Mouse (Mus musculus): ENCODE measurements around the gene Cdon. TPM values are rescaled to one million over a fixed set of nuclear protein-coding genes. Genes with fewer than 3 reads are reported as not detected.
A peak's percentile ranks its signal among the peaks of the same experiment; 100 is the strongest.

Gene Cdon
- polyA plus RNA-seq, 1 experiment from 2014 or later = 17.2 TPM

- ATAC-seq (replicated peaks; ENCODE audit: low FRiP score) = no peak
- Histone ChIP-seq H3K9ac (ENCODE audit: low read length) (no peak overlapping the region), H3K27ac (ENCODE audit: low read depth, low read length) (peak overlapping the region; percentile 76)
Measured at GRCm38 (mm10) chr9:35403490-35403889, 17.4 kb upstream of the Cdon start.

DNA sequence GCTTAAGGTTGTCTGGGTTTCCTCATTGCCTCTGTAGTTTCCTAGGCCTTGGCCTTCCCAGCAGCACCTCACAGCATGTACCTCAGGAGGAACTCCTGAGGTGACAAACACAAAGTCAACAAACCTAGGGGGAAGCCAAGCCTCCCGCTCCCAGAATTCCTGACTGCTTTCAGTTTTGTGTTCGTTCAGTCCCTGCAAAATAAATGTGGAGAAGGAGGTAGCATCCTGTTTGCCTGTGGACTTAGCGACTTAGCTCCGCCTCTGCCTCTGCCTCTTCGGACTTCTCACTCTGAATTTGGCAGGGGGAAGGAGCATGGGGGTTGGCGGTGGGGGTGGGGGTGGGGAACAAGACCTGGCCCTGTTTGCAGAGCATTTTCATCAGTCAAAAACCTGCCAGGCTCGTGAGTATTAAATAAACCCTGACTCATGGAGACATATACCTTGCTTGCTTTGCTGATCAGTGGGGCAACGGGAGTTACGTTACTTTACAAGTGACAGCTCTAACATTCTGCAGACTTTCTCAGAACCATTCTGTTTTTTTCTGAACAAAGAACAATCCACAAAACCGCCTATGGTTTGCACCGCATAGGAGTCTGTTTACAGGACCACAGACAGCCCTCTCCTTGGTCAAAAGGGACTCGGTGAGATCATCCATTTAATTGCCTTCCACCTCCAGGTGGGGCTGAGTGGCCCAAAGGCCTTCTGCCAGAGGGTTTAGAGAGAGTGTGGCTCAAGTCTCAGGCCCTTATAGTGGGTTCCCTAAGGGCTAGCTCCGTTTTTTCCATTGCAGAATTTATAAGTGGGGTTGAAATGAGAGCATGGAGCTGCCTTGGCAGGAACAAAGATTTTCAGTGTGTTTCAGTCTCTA is 15.7 kb upstream of the Cdon start:
- H3K4me1 ChIP-seq (replicated peaks; ENCODE audit: control insufficient read depth, insufficient read depth, low read length) = peaks cover 45% of the 10 kb centered on the region
- H3K27ac ChIP-seq (ENCODE audit: low read depth, low read length) = peak overlapping the region; percentile 20
- no peaks in the 10 kb centered on the region for H3K9me3 ChIP-seq (ENCODE audit: control insufficient read depth, low read length)
- WGBS = 20% methylated on average over 13 of the region's 13 CpGs
- H3K36me3 ChIP-seq (ENCODE audit: control insufficient read depth, insufficient read depth, low read length) = no peaks in the 10 kb centered on the region
- H3K4me3 ChIP-seq (ENCODE audit: low read depth, low read length) = no peak overlapping the region
- H3K27me3 ChIP-seq (ENCODE audit: control insufficient read depth, insufficient read depth, low read length) = no peaks in the 10 kb centered on the region
- ATAC-seq (replicated peaks; ENCODE audit: low FRiP score) (no peak), DNase-seq (ENCODE audit: low spot score) (no peak)
- peak overlapping the region; percentile 24; the same call in 1 of the 2 replicates for H3K9ac ChIP-seq (ENCODE audit: low read length)
- H3K4me2 ChIP-seq (ENCODE audit: low read depth, low read length, severe bottlenecking) = no peak overlapping the region

More at GRCm38 (mm10) chr9:35403490-35403889, 17.4 kb upstream of the Cdon start:
- no peak overlapping the region for H3K4me3 ChIP-seq (ENCODE audit: low read depth, low read length)
- H3K27me3 ChIP-seq (ENCODE audit: control insufficient read depth, insufficient read depth, low read length) = no peaks in the 10 kb centered on the region
- no peaks in the 10 kb centered on the region for H3K9me3 ChIP-seq (ENCODE audit: control insufficient read depth, low read length)
- peaks cover 46% of the 10 kb centered on the region for H3K4me1 ChIP-seq (replicated peaks; ENCODE audit: control insufficient read depth, insufficient read depth, low read length)
- WGBS = 58% methylated on average over 4 of the region's 4 CpGs
- DNase-seq (ENCODE audit: low spot score) = no peak
- H3K36me3 ChIP-seq (ENCODE audit: control insufficient read depth, insufficient read depth, low read length) = no peaks in the 10 kb centered on the region
- H3K4me2 ChIP-seq (ENCODE audit: low read depth, low read length, severe bottlenecking) = no peak overlapping the region

DNA sequence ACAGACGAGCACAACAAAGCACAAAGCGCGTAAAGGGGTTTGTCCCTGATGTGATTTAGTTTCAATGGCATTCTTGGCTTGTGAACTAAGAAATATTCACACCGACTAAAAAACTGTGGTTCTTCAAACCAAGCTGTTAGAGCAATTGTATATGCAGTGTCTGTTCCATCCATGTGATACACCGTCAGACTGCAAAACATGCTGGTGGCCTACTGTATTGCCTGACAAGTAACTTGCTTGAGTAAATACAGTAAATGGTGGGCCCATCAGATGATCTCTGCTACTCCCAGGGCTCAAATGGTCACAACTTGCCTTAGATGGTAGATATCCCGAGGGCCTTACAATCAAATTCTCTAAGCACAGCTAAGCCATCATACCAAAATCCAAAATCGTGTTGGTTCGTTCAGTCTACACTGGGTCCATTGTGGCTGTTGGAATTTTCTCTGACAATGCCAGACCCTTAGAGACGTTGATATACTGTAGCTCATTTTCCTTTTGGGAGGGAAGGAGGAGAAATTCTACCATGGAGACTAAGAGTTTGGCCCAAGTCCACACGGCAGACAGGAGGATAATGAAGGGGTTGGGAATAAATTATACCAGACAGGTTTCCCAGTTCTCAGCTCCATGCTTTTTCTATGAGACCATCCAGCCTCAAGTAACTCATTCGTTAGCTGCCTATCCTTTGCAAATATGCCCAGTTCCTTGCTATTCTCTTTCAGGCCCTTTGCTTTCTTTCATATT is 9.5 kb upstream of the Cdon start:
- H3K27ac ChIP-seq (ENCODE audit: low read depth, low read length) = no peak overlapping the region
- H3K4me3 ChIP-seq (ENCODE audit: low read depth, low read length) = no peak overlapping the region
- no peak overlapping the region for H3K9ac ChIP-seq (ENCODE audit: low read length)
- ATAC-seq (replicated peaks; ENCODE audit: low FRiP score) (peak; percentile 33; the same call in 1 of the 2 replicates), DNase-seq (ENCODE audit: low spot score) (no peak)
- H3K27me3 ChIP-seq (ENCODE audit: control insufficient read depth, insufficient read depth, low read length) = no peaks in the 10 kb centered on the region
- H3K4me2 ChIP-seq (ENCODE audit: low read depth, low read length, severe bottlenecking) = no peak overlapping the region
- peaks cover 5% of the 10 kb centered on the region for H3K4me1 ChIP-seq (replicated peaks; ENCODE audit: control insufficient read depth, insufficient read depth, low read length)
- no peaks in the 10 kb centered on the region for H3K9me3 ChIP-seq (ENCODE audit: control insufficient read depth, low read length)
- 73% methylated on average over 11 of the region's 11 CpGs for WGBS
- H3K36me3 ChIP-seq (ENCODE audit: control insufficient read depth, insufficient read depth, low read length) = no peaks in the 10 kb centered on the region

GRCm38 (mm10) chr9:35411975-35412374 is 9.0 kb upstream of the Cdon start:
- peaks cover 5% of the 10 kb centered on the region for H3K4me1 ChIP-seq (replicated peaks; ENCODE audit: control insufficient read depth, insufficient read depth, low read length)
- ATAC-seq (replicated peaks; ENCODE audit: low FRiP score) = 0 out of 2 replicates have a peak, but pooled peaks have one; percentile 39

GRCm38 (mm10) chr9:35421730-35422235 is 855 bp downstream of the Cdon start:
- peak overlapping the region; percentile 95 for H3K9ac ChIP-seq (ENCODE audit: low read length)
- H3K27me3 ChIP-seq (ENCODE audit: control insufficient read depth, insufficient read depth, low read length) = no peaks in the 10 kb centered on the region; the same call in 1 of the 2 replicates
- peaks cover 11% of the 10 kb centered on the region; the same call in 1 of the 2 replicates for H3K4me1 ChIP-seq (replicated peaks; ENCODE audit: control insufficient read depth, insufficient read depth, low read length)
- ATAC-seq (replicated peaks; ENCODE audit: low FRiP score) = no peak; the same call in 1 of the 2 replicates
- peak overlapping the region; percentile 91 for H3K27ac ChIP-seq (ENCODE audit: low read depth, low read length)
- no peaks in the 10 kb centered on the region for H3K9me3 ChIP-seq (ENCODE audit: control insufficient read depth, low read length)
- WGBS = under 1% methylated on average over 34 of the region's 35 CpGs
- H3K4me2 ChIP-seq (ENCODE audit: low read depth, low read length, severe bottlenecking) = peak overlapping the region; percentile 68
- H3K36me3 ChIP-seq (ENCODE audit: control insufficient read depth, insufficient read depth, low read length) = no peaks in the 10 kb centered on the region
- peak overlapping the region; percentile 96 for H3K4me3 ChIP-seq (ENCODE audit: low read depth, low read length)
- DNase-seq (ENCODE audit: low spot score) = no peak

More at GRCm38 (mm10) chr9:35411975-35412374, 9.0 kb upstream of the Cdon start:
- no peak for DNase-seq (ENCODE audit: low spot score)
- Histone ChIP-seq H3K27ac (ENCODE audit: low read depth, low read length) (no peak overlapping the region), H3K4me3 (ENCODE audit: low read depth, low read length) (no peak overlapping the region), H3K9ac (ENCODE audit: low read length) (no peak overlapping the region), H3K27me3 (ENCODE audit: control insufficient read depth, insufficient read depth, low read length) (no peaks in the 10 kb centered on the region), H3K9me3 (ENCODE audit: control insufficient read depth, low read length) (no peaks in the 10 kb centered on the region), H3K36me3 (ENCODE audit: control insufficient read depth, insufficient read depth, low read length) (no peaks in the 10 kb centered on the region), H3K4me2 (ENCODE audit: low read depth, low read length, severe bottlenecking) (no peak overlapping the region)
- WGBS = 30% methylated on average over 7 of the region's 7 CpGs

GRCm38 (mm10) chr9:35422405-35422941 is 1.5 kb downstream of the Cdon start:
- Histone ChIP-seq H3K4me2 (ENCODE audit: low read depth, low read length, severe bottlenecking) (peak overlapping the region; percentile 68), H3K36me3 (ENCODE audit: control insufficient read depth, insufficient read depth, low read length) (no peaks in the 10 kb centered on the region), H3K27me3 (ENCODE audit: control insufficient read depth, insufficient read depth, low read length) (no peaks in the 10 kb centered on the region; the same call in 1 of the 2 replicates), H3K9ac (ENCODE audit: low read length) (peak overlapping the region; percentile 95), H3K4me1 (replicated peaks; ENCODE audit: control insufficient read depth, insufficient read depth, low read length) (peaks cover 11% of the 10 kb centered on the region; the same call in 1 of the 2 replicates), H3K9me3 (ENCODE audit: control insufficient read depth, low read length) (no peaks in the 10 kb centered on the region), H3K27ac (ENCODE audit: low read depth, low read length) (peak overlapping the region; percentile 91), H3K4me3 (ENCODE audit: low read depth, low read length) (peak overlapping the region; percentile 96)
- WGBS = 0% methylated on average over 4 of the region's 4 CpGs
- ATAC-seq (replicated peaks; ENCODE audit: low FRiP score) (no peak), DNase-seq (ENCODE audit: low spot score) (no peak)

GRCm38 (mm10) chr9:35423265-35423664 is 2.3 kb downstream of the Cdon start:
- Histone ChIP-seq H3K27me3 (ENCODE audit: control insufficient read depth, insufficient read depth, low read length) (no peaks in the 10 kb centered on the region; the same call in 1 of the 2 replicates), H3K4me3 (ENCODE audit: low read depth, low read length) (peak overlapping the region; percentile 96), H3K4me2 (ENCODE audit: low read depth, low read length, severe bottlenecking) (peak overlapping the region; percentile 68), H3K27ac (ENCODE audit: low read depth, low read length) (peak overlapping the region; percentile 43; the same call in 1 of the 2 replicates), H3K9ac (ENCODE audit: low read length) (peak overlapping the region; percentile 47), H3K36me3 (ENCODE audit: control insufficient read depth, insufficient read depth, low read length) (no peaks in the 10 kb centered on the region), H3K4me1 (replicated peaks; ENCODE audit: control insufficient read depth, insufficient read depth, low read length) (peaks cover 11% of the 10 kb centered on the region; the same call in 1 of the 2 replicates), H3K9me3 (ENCODE audit: control insufficient read depth, low read length) (no peaks in the 10 kb centered on the region)
- WGBS = 3% methylated on average over 4 of the region's 4 CpGs
- ATAC-seq (replicated peaks; ENCODE audit: low FRiP score) (no peak), DNase-seq (ENCODE audit: low spot score) (no peak)

- Histone ChIP-seq H3K27me3 (ENCODE audit: control insufficient read depth, insufficient read depth, low read length) (no peaks in the 10 kb centered on the region; the same call in 1 of the 2 replicates), H3K9ac (ENCODE audit: low read length) (0 out of 2 replicates have a peak overlapping the region, but pooled peaks have one; percentile 24), H3K4me1 (replicated peaks; ENCODE audit: control insufficient read depth, insufficient read depth, low read length) (peaks cover 11% of the 10 kb centered on the region; the same call in 1 of the 2 replicates), H3K4me2 (ENCODE audit: low read depth, low read length, severe bottlenecking) (peak overlapping the region; percentile 37), H3K27ac (ENCODE audit: low read depth, low read length) (peak overlapping the region; percentile 58; the same call in 1 of the 2 replicates), H3K9me3 (ENCODE audit: control insufficient read depth, low read length) (no peaks in the 10 kb centered on the region), H3K4me3 (ENCODE audit: low read depth, low read length) (peak overlapping the region; percentile 27), H3K36me3 (ENCODE audit: control insufficient read depth, insufficient read depth, low read length) (no peaks in the 10 kb centered on the region)
- ATAC-seq (replicated peaks; ENCODE audit: low FRiP score) (peak; percentile 60), DNase-seq (ENCODE audit: low spot score) (peak; percentile 81)
- WGBS = 7% methylated on average over 8 of the region's 8 CpGs
Measured at GRCm38 (mm10) chr9:35424671-35425070, 3.7 kb downstream of the Cdon start.

Measured in forebrain, embryonic 11.5 days (tissue).